Mouse (Mus musculus) cerebellum, adult 2 months (tissue): ENCODE measurements around the gene Cst6.

Experiments used
- CTCF ChIP-seq: fragments of 200-500 bp; IDR thresholded peaks from 2 replicates; pipeline ENCODE4 v1.5.1; 2011; ENCODE audit warnings: low read depth, mild to moderate bottlenecking, control low read depth, low read length, moderate library complexity, borderline replicate concordance; ENCODE audit not compliant: insufficient read depth
- POLR2A ChIP-seq: fragments of 200-500 bp; IDR thresholded peaks from 2 replicates; pipeline ENCODE4 v1.6.1; 2011; ENCODE audit warnings: low read length, control low read depth, borderline replicate concordance; ENCODE audit not compliant: insufficient read depth

DNA sequence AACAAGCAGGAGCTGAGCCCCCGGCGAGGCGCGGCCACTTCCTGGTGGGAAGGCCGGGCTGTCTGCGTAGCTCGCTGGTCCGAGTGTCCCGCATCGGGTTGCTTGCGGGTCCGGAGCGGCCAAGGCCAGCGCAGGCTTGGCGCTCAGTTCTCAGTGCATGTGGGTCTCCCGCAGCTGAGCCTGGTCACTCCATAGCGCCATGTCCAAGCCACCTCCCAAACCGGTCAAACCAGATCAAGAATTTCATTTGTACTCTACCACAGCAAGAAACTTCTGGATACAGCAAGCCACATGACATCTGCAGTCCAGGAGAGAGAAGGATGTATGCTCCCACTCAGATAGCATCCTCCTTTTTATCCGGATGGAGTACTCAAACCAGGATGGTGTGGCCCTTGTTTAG, 21.4 kb downstream of the Cst6 start:
- TF ChIP-seq POLR2A: no peak
- TF ChIP-seq CTCF: no peak
